Mouse (Mus musculus): ENCODE measurements at regions not wholly inside any gene's neighbourhood (a gene's known extent, or its start where the extent isn't known, plus 50 kb on each side); places are given as distances from the start of the nearest gene placed in this dataset.

DNA sequence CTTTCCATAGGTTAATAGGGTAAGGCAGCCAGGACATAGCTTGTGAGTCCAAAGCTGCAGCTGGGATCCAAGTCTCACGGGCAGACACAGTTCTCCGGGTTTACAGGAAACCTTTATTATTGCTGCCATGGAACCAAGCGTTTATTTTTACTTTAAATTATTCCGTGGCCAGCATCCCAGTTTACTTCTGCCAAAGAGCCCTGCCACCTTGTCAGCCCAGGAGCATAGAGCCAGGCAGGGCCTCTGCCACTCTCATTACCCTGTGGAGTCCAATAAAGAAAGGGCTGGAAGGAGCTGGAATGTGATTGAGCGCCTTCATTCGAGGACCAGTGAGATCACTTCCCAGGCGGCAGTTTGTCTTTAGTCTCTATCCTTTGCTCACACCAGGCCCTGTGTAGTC is 96.6 kb upstream of the Atp6ap2 start:
- TF ChIP-seq MAFK (IDR thresholded peaks at IDR 0.05; ENCODE audit: insufficient read depth, low read depth, low read length) (no peak), ZNF384 (IDR thresholded peaks at IDR 0.05; ENCODE audit: low read depth, low read length) (no peak), ZC3H11A (IDR thresholded peaks at IDR 0.05; ENCODE audit: borderline replicate concordance, low read depth, low read length) (no peak), HCFC1 (IDR thresholded peaks at IDR 0.05; ENCODE audit: borderline replicate concordance, insufficient read depth, low read length) (no peak)

Data from ES-E14 (cell line).